Mouse (Mus musculus) myocyte (in vitro differentiated cells): ENCODE results near the gene Ccnd3. TPM values are rescaled to one million over a fixed set of nuclear protein-coding genes. Genes with fewer than 3 reads are reported as not detected.

Source experiments
- H3K27me3 ChIP-seq: one replicate; pipeline ENCODE4 v1.6.1; 2011; ENCODE audit not compliant: control insufficient read depth, insufficient read depth, insufficient read length
- H3K36me3 ChIP-seq: one replicate; pipeline ENCODE4 v1.6.1; 2011; ENCODE audit not compliant: control insufficient read depth, insufficient read depth
- H3K4me2 ChIP-seq: one replicate; pipeline ENCODE4 v1.6.1; 2011; ENCODE audit warnings: low read depth, control low read depth
- H3K4me3 ChIP-seq: one replicate; pipeline ENCODE4 v1.5.1; 2011; ENCODE audit warnings: mild to moderate bottlenecking, control low read depth, moderate library complexity
- H3K79me2 ChIP-seq: one replicate; pipeline ENCODE4 v1.6.1; 2011; ENCODE audit not compliant: control insufficient read depth, insufficient read depth
- H3ac ChIP-seq: one replicate; pipeline ENCODE4 v1.6.1; 2011; ENCODE audit not compliant: control insufficient read depth, insufficient read length
- CEBPB ChIP-seq: IDR thresholded peaks from 2 replicates; pipeline ENCODE4 v1.6.1; 2011; ENCODE audit warnings: mild to moderate bottlenecking, moderate library complexity; ENCODE audit not compliant: poor library complexity, insufficient read depth, severe bottlenecking
- E2F4 ChIP-seq: IDR thresholded peaks from one replicate; pipeline ENCODE4 v1.6.1; 2011; ENCODE audit warnings: mild to moderate bottlenecking, control low read depth, moderate library complexity; ENCODE audit not compliant: insufficient read depth
- MAX ChIP-seq: IDR thresholded peaks from one replicate; pipeline ENCODE4 v1.6.1; 2011; ENCODE audit warnings: low read depth, mild to moderate bottlenecking, control low read depth
- MYOD1 ChIP-seq, 3 experiments: IDR thresholded peaks; one replicate each; pipeline ENCODE4 v1.6.1; 2011; ENCODE audit warnings: control low read depth in 2 of 3, low read depth in 2 of 3, mild to moderate bottlenecking in 2 of 3, moderate library complexity in 1 of 3; ENCODE audit not compliant: insufficient read length in 2 of 3, control insufficient read depth in 1 of 3
- MYOG ChIP-seq, 3 experiments: IDR thresholded peaks; one replicate each; pipeline ENCODE4 v1.6.1; 2011; ENCODE audit warnings: control low read depth in 2 of 3, low read depth in 2 of 3, mild to moderate bottlenecking in 2 of 3; ENCODE audit not compliant: insufficient read length in 2 of 3, control insufficient read depth in 1 of 3, insufficient read depth in 1 of 3
- POLR2A ChIP-seq: IDR thresholded peaks from one replicate; pipeline ENCODE4 v1.6.1; 2011; ENCODE audit warnings: low read depth, mild to moderate bottlenecking, control low read depth, moderate library complexity; ENCODE audit not compliant: insufficient read length
- POLR2AphosphoS2 ChIP-seq: IDR thresholded peaks from one replicate; pipeline ENCODE4 v1.6.1; 2011; ENCODE audit warnings: low read depth, control low read depth; ENCODE audit not compliant: insufficient read length
- REST ChIP-seq: IDR thresholded peaks from one replicate; pipeline ENCODE4 v1.6.1; 2011; ENCODE audit warnings: mild to moderate bottlenecking, control low read depth, moderate library complexity; ENCODE audit not compliant: insufficient read depth, insufficient read length
- SRF ChIP-seq: IDR thresholded peaks from one replicate; pipeline ENCODE4 v1.6.1; 2011; ENCODE audit warnings: low read depth; ENCODE audit not compliant: control insufficient read depth, insufficient read length
- TCF12 ChIP-seq: IDR thresholded peaks from one replicate; pipeline ENCODE4 v1.6.1; 2011; ENCODE audit warnings: mild to moderate bottlenecking, control low read depth; ENCODE audit not compliant: poor library complexity, insufficient read depth, severe bottlenecking
- TCF3 ChIP-seq: IDR thresholded peaks from one replicate; pipeline ENCODE4 v1.6.1; 2011; ENCODE audit warnings: low read depth, control low read depth; ENCODE audit not compliant: insufficient read length
- USF1 ChIP-seq: IDR thresholded peaks from one replicate; pipeline ENCODE4 v1.6.1; 2011; ENCODE audit warnings: low read depth, mild to moderate bottlenecking, control low read depth, moderate library complexity
- polyA plus RNA-seq: library from polyadenylated mRNA; unstranded; fragments of >200 nt; fragmentation: generic; extraction: Trizol; gene quantifications from one replicate; pipeline ENCODE4 v1.2.1, GENCODE M21; 2012; ENCODE audit warnings: missing spikeins

The Ccnd3 gene
- polyA plus RNA-seq, 1 experiment = 858 TPM

DNA sequence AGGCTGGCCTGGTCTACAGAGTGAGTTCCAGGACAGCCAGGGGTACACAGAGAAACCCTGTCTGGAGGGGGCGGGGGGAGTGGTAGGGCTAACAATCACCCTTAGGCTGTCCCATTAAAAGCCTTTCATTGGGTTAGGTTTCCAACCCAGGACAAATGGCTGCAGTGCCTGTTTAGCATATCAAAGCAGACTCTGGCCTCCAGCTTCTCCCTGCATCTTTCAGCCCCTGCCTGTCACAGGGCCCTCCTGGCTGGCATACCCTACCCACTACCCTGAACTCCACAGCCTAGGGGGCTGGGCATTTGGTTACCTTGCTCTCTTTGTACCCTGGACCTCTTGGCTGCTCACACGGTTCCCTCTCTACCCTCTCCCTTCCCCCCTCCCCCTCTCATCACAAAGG is 61.3 kb downstream of the Ccnd3 start:
- no peak overlapping the region for H3K4me2 ChIP-seq
- no peak overlapping the region for H3ac ChIP-seq
- no peaks in the 10 kb centered on the region for H3K36me3 ChIP-seq
- no peaks in the 10 kb centered on the region for H3K79me2 ChIP-seq
- H3K27me3 ChIP-seq = no peaks in the 10 kb centered on the region
- TF ChIP-seq POLR2A (no peak), POLR2AphosphoS2 (no peak), MYOG (IDR thresholded peaks at IDR 0.05; ENCODE audit: control insufficient read depth in 1 of 3, insufficient read depth in 1 of 3, insufficient read length in 2 of 3, low read depth in 2 of 3) (no peak), SRF (no peak)
- H3K4me3 ChIP-seq = no peak overlapping the region

DNA sequence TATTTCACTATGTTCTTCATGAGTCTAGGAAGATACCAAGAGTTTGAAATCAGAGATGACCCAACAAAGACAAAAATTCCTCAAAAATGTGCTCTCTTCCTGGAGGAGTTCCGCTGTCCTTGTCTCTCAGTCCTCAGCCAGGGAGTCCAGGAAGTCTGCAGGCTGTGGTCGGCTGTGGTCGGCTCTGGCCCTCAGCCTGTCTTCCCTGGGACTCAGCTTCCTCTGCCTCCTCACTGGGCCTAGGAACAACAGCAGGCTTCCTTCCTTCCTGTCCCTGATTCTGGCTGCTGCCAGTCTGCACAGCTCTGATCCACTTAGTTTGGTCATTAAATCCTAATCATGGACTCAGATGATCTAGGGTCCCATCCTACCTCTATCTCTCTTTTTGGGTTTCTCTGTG is 62.4 kb downstream of the Ccnd3 start:
- no peaks in the 10 kb centered on the region for H3K27me3 ChIP-seq
- no peaks in the 10 kb centered on the region for H3K36me3 ChIP-seq
- no peak overlapping the region for H3K4me2 ChIP-seq
- H3ac ChIP-seq = no peak overlapping the region
- TF ChIP-seq MYOG (IDR thresholded peaks at IDR 0.05; ENCODE audit: control insufficient read depth in 1 of 3, insufficient read depth in 1 of 3, insufficient read length in 2 of 3, low read depth in 2 of 3) (no peak), SRF (no peak), REST (no peak), POLR2AphosphoS2 (no peak), E2F4 (no peak), MYOD1 (IDR thresholded peaks at IDR 0.05; ENCODE audit: control insufficient read depth in 1 of 3, insufficient read length in 2 of 3, low read depth in 2 of 3) (no peak), CEBPB (no peak), MAX (no peak), USF1 (no peak), POLR2A (no peak), TCF3 (no peak), TCF12 (no peak)
- H3K79me2 ChIP-seq = no peaks in the 10 kb centered on the region
- H3K4me3 ChIP-seq = no peak overlapping the region

GRCm38 (mm10) chr17:47568389-47568788 is 63.5 kb downstream of the Ccnd3 start:
- Histone ChIP-seq H3ac (no peak overlapping the region), H3K4me2 (no peak overlapping the region), H3K27me3 (no peaks in the 10 kb centered on the region), H3K36me3 (no peaks in the 10 kb centered on the region), H3K79me2 (no peaks in the 10 kb centered on the region), H3K4me3 (no peak overlapping the region)
- TF ChIP-seq TCF12 = no peak
- no peak for TF ChIP-seq REST
- TF ChIP-seq MYOD1 (IDR thresholded peaks at IDR 0.05; ENCODE audit: control insufficient read depth in 1 of 3, insufficient read length in 2 of 3, low read depth in 2 of 3) = no peak

GRCm38 (mm10) chr17:47568951-47569527 is 64.2 kb downstream of the Ccnd3 start:
- Histone ChIP-seq H3K79me2 (no peaks in the 10 kb centered on the region), H3K27me3 (no peaks in the 10 kb centered on the region), H3K36me3 (no peaks in the 10 kb centered on the region), H3ac (no peak overlapping the region), H3K4me3 (no peak overlapping the region), H3K4me2 (no peak overlapping the region)
- no peak for TF ChIP-seq TCF12
- TF ChIP-seq CEBPB = no peak
- TF ChIP-seq MYOD1 (IDR thresholded peaks at IDR 0.05; ENCODE audit: control insufficient read depth in 1 of 3, insufficient read length in 2 of 3, low read depth in 2 of 3) = no peak
- TF ChIP-seq TCF3 = no peak
- no peak for TF ChIP-seq E2F4
- no peak for TF ChIP-seq POLR2AphosphoS2

- TF ChIP-seq TCF3 (no peak), POLR2AphosphoS2 (no peak), SRF (no peak), REST (no peak), USF1 (no peak), POLR2A (no peak), MYOD1 (IDR thresholded peaks at IDR 0.05; ENCODE audit: control insufficient read depth in 1 of 3, insufficient read length in 2 of 3, low read depth in 2 of 3) (no peak), E2F4 (no peak), CEBPB (no peak), MAX (no peak), MYOG (IDR thresholded peaks at IDR 0.05; ENCODE audit: control insufficient read depth in 1 of 3, insufficient read depth in 1 of 3, insufficient read length in 2 of 3, low read depth in 2 of 3) (no peak), TCF12 (no peak)
- H3K4me2 ChIP-seq = no peak overlapping the region
- H3K36me3 ChIP-seq = no peaks in the 10 kb centered on the region
- H3ac ChIP-seq = no peak overlapping the region
- H3K4me3 ChIP-seq = no peak overlapping the region
- H3K27me3 ChIP-seq = no peaks in the 10 kb centered on the region
- no peaks in the 10 kb centered on the region for H3K79me2 ChIP-seq
Observed at GRCm38 (mm10) chr17:47571621-47572020, 66.8 kb downstream of the Ccnd3 start.
